9 mouse cellular contexts compared by ENCODE assay signal in the genomic region with DNA sequence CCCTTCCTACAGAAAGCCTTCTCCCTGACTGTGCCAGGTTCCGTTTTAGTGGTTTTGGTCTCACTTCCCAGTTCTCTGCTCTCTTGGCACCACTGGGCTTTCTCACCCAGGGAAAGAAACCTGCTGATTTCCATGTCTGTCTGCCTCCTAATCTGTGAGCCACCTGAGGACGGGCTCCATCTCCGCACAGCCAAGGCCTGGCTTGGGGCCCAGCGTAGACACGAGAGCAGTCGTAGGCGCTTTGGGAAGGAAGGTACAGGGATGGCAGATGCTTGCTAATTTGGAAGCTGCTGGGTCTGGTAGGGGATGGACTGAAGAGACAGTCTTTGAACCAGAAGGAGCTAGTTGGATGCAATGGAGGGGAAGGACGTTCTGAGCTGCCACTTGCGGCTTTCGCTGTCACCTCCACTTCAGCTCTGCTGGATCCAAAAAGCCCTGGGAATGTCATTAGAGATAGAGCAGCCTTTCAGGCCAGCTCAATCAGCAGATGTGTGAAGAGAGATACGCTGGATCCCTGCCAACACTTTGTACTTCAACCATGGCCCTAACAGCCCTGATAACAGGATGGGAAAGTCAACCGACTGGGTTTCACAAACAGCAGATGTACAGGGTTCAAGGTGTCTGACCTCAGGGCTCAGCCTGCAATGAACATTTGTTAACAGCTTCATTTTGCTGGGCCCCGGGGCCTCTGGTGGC. TPM values are rescaled to one million over a fixed set of nuclear protein-coding genes. Genes with fewer than 3 reads are reported as not detected.
DNase-seq lines count a peak whose midpoint lies in the region; ATAC-seq and TF ChIP-seq lines count a peak whose summit lies in the region.
"Had no signal": no experiment of that assay in that cellular context is flagged by ENCODE, and none has a peak within 500 bp of the region (broad histone marks: within the 10 kb centered on the region; RNA-seq: fewer than 3 reads in every experiment).

No protein-coding gene starts in this region.

- WGBS in hindbrain, postnatal 0 days: 44% methylated on average over 13 of the region's 13 CpGs
- whole genome bisulfite sequencing in liver, adult 2 months: 31% methylated on average over 13 of the region's 13 CpGs

- H3K4me1 ChIP-seq in hindbrain, postnatal 0 days (ENCODE audit: insufficient read depth, low read length): no peaks in the 10 kb centered on the region
- H3K4me1 ChIP-seq in liver, adult 2 months (ENCODE audit: control insufficient read depth, insufficient read depth, low read length): peaks cover 4% of the 10 kb centered on the region; the same call in 1 of the 2 replicates

- ATAC-seq in frontal cortex, adult (ENCODE audit: low TSS enrichment): peak; percentile 91
- ATAC-seq in hindbrain, postnatal 0 days: peak; percentile 62

- intact Hi-C loops in gastrocnemius, postnatal 14 days (cut with DNase I; ENCODE audit: low total_unique reads): no loop called here

- H3K27ac ChIP-seq in hindbrain, postnatal 0 days: no peak overlapping the region
- H3K27ac ChIP-seq in liver, adult 2 months (replicated peaks; ENCODE audit: insufficient read depth, low read depth, low read length): no peak overlapping the region

- no peaks in the 10 kb centered on the region for H3K27me3 ChIP-seq in hindbrain, postnatal 0 days (ENCODE audit: insufficient read depth, low read length)
- H3K27me3 ChIP-seq in liver, adult 2 months (ENCODE audit: control insufficient read depth, insufficient read depth, low read length): no peaks in the 10 kb centered on the region

- DNase-seq in testis, postnatal 14 days (ENCODE audit: low spot score): peak; percentile 33
- DNase-seq in testis, postnatal 10 days (ENCODE audit: low spot score): no peak
- DNase-seq in hindbrain, postnatal 0 days (ENCODE audit: low spot score): peak; percentile 70
- peak; percentile 92 for DNase-seq in liver, adult 2 months (ENCODE audit: extremely low read depth, low read depth, low spot score)
- DNase-seq in gastrocnemius, adult 8-10 months (ENCODE audit: low spot score in 2 of 2): no peak
- no peak for DNase-seq in gastrocnemius, postnatal 4 days (ENCODE audit: low spot score in 2 of 2)
- no peak for DNase-seq in gastrocnemius, postnatal 14 days

- no peak overlapping the region for H3K4me2 ChIP-seq in hindbrain, postnatal 0 days (ENCODE audit: low read depth, low read length)

- no peaks in the 10 kb centered on the region for H3K36me3 ChIP-seq in hindbrain, postnatal 0 days (ENCODE audit: insufficient read depth, low read length)
- no peaks in the 10 kb centered on the region for H3K36me3 ChIP-seq in liver, adult 2 months (ENCODE audit: control insufficient read depth, insufficient read depth, low read length)

- H3K4me3 ChIP-seq in hindbrain, postnatal 0 days (ENCODE audit: low read length): no peak overlapping the region
- no peak overlapping the region for H3K4me3 ChIP-seq in liver, adult 2 months (ENCODE audit: insufficient read depth, low read depth, low read length)

- no peak for TF ChIP-seq POLR2A in liver, adult 2 months (IDR thresholded peaks at IDR 0.05; ENCODE audit: extremely low read depth, insufficient read depth, low read length)

- TF ChIP-seq CTCF in hindbrain, postnatal 0 days (IDR thresholded peaks at IDR 0.05; ENCODE audit: low read depth): no peak
- no peak for TF ChIP-seq CTCF in liver, adult 2 months (IDR thresholded peaks at IDR 0.05; ENCODE audit: low read depth, low read length)

- H3K9ac ChIP-seq in hindbrain, postnatal 0 days (replicated peaks; ENCODE audit: low read length): no peak overlapping the region
- H3K9ac ChIP-seq in liver, adult 2 months (ENCODE audit: low read depth, low read length): no peak overlapping the region

- H3K79me2 ChIP-seq in liver, adult 2 months (ENCODE audit: control insufficient read depth, insufficient read depth, low read length): no peaks in the 10 kb centered on the region

- H3K9me3 ChIP-seq in hindbrain, postnatal 0 days (ENCODE audit: low read length): no peaks in the 10 kb centered on the region

RNA-seq across cellular contexts. Expression of gene Aldh1b1, which starts 9.4 kb away (rescaled TPM):
- 23.0 and 24.4 TPM in 2 replicates for total RNA-seq in hindbrain, postnatal 0 days (2014; rRNA removed)
- 18.8 TPM in 2 replicates for polyA plus RNA-seq in hindbrain, postnatal 0 days (2015; fragmentation: Nextera tagmentation; extraction: Ambion mirVana)
- 80.3 and 156 TPM in 2 replicates for total RNA-seq in liver, adult 2 months (2014; rRNA removed)
- 96.4 and 108 TPM in 2 replicates for polyA plus RNA-seq in liver, adult 2 months (2012; rRNA removed)
- under 1 TPM; 0.27 to 0.81 (median 0.37) TPM for total RNA-seq in gastrocnemius, adult 8-10 months (2022)
- 1 to 10 TPM; 1.6 to 2.4 TPM for total RNA-seq in gastrocnemius, postnatal 4 days (2021)
- total RNA-seq in gastrocnemius, postnatal 14 days (2021): 1 to 10 TPM in 1 of 2 experiments, under 1 TPM in 1; 1.00 to 1.5 TPM

RNA-seq across cellular contexts. Expression of gene Igfbpl1, which starts 37.3 kb away (rescaled TPM):
- total RNA-seq in hindbrain, postnatal 0 days (2014; rRNA removed): 86.1 and 103 TPM in 2 replicates
- polyA plus RNA-seq in hindbrain, postnatal 0 days (2015; fragmentation: Nextera tagmentation; extraction: Ambion mirVana): 20.3 and 22.2 TPM in 2 replicates
- not detected in 2 replicates for total RNA-seq in liver, adult 2 months (2014; rRNA removed)
- not detected in 2 replicates for polyA plus RNA-seq in liver, adult 2 months (2012; rRNA removed)
- total RNA-seq in gastrocnemius, adult 8-10 months (2022): not detected
- total RNA-seq in gastrocnemius, postnatal 4 days (2021): not detected
- not detected for total RNA-seq in gastrocnemius, postnatal 14 days (2021)
- total RNA-seq: neutrophil, adult 5-6 weeks had no signal

RNA-seq across cellular contexts. Expression of gene Stra6l, which starts 59.1 kb away (rescaled TPM):
- total RNA-seq in hindbrain, postnatal 0 days (2014; rRNA removed): 0.07 and 0.26 TPM in 2 replicates
- polyA plus RNA-seq in hindbrain, postnatal 0 days (2015; fragmentation: Nextera tagmentation; extraction: Ambion mirVana): 0.11 and 0.20 TPM in 2 replicates
- total RNA-seq in liver, adult 2 months (2014; rRNA removed): 86.7 and 103 TPM in 2 replicates
- 161 and 173 TPM in 2 replicates for polyA plus RNA-seq in liver, adult 2 months (2012; rRNA removed)
- not detected for total RNA-seq in gastrocnemius, adult 8-10 months (2022)
- under 1 TPM in 1 of 2 experiments, not detected in 1; 0.10 TPM for total RNA-seq in gastrocnemius, postnatal 4 days (2021)
- total RNA-seq in gastrocnemius, postnatal 14 days (2021): not detected
- total RNA-seq: neutrophil, adult 5-6 weeks had no signal

Comparison
In these comparisons a context has a peak if more than half of its experiments do, and no peak if none do; other contexts are left out.
1. DNase-seq: peak in testis, postnatal 14 days (single experiment), hindbrain, postnatal 0 days (single experiment) and liver, adult 2 months (single experiment); none in testis, postnatal 10 days (single experiment), gastrocnemius, adult 8-10 months (0 of 2), gastrocnemius, postnatal 4 days (0 of 2) and gastrocnemius, postnatal 14 days (single experiment).
2. RNA of gene Igfbpl1, which starts 37.3 kb away (total RNA-seq): 86.1 to 103 TPM in hindbrain, postnatal 0 days; not detected in gastrocnemius, postnatal 14 days, not detected in gastrocnemius, adult 8-10 months, not detected in gastrocnemius, postnatal 4 days and not detected in liver, adult 2 months; every median in the first group is over 10 times any median in the second.
3. RNA of gene Stra6l, which starts 59.1 kb away (total RNA-seq): 86.7 to 103 TPM in liver, adult 2 months; 0.07 to 0.26 TPM in hindbrain, postnatal 0 days, 0.10 TPM in gastrocnemius, postnatal 4 days, not detected in gastrocnemius, postnatal 14 days and not detected in gastrocnemius, adult 8-10 months; every median in the first group is over 10 times any median in the second.